Mouse (Mus musculus) cerebellum, adult (tissue): ENCODE data around the gene Vmn1r201.

Experiments used
- ATAC-seq: cut with Nextera tagmentation; 2 replicates; pipeline ENCODE4 v1.9.2; 2017; ENCODE audit warnings: mild to moderate bottlenecking, moderate library complexity, mixed read lengths; ENCODE audit not compliant: insufficient number of reproducible peaks, low FRiP score, low TSS enrichment

The Vmn1r201 gene

DNA sequence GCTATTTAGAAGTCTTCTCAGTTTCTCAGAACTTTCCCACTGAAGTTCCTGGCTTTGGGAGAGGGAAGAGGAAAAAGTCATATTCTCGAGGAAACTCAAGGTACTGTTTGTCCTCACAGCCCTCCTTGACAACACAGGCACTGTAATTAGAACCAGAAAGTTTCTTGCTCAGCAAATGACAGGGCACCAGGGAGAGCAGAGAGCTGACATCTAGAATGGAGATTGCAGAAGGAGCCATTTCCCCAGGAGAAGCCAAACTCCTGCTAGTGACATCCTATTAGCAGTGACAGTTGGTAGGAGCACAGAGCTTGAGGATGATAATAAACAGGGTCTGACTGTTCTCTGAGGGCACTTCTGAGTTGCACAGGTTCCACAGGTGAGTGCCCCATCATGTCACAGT is at the start of gene Vmn1r201:
Gene Vmn1r201 (plus strand): TSS at position 301 of the 400 bp plus-strand sequence.
- no peak for ATAC-seq

GRCm38 (mm10) chr13:22455145-22455544 is 16.6 kb upstream of the Vmn1r201 start:
- ATAC-seq = no peak

GRCm38 (mm10) chr13:22502431-22502830 is 30.7 kb downstream of the Vmn1r201 start:
- ATAC-seq = no peak

DNA sequence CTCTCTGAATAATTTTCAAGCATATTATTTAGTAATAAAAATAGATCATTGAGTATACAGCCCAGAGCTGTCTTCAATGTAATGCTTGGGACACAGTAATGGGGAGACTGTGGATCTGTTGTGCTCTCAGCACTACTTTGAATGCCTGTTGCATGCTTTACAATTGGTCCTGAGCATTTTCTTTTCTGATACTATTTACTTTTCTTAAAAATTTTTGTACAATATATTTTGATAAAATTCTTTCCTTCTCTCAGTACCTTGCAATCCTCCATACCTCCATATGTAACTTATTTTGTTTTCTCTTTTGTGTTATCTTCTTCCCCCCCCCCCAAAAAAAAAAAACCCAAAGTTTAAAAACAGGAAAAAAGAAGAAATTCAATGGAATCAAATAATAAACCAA is 33.6 kb downstream of the Vmn1r201 start, which contains the start of gene Vmn1r202:
Gene Vmn1r202 (minus strand): TSS at position 101 of the 400 bp plus-strand sequence.
- ATAC-seq = no peak

GRCm38 (mm10) chr13:22517814-22518213 is 46.1 kb downstream of the Vmn1r201 start, which contains the start of gene Vmn1r203:
TSS of gene Vmn1r203 (plus strand) at chr13:22518114.
- no peak for ATAC-seq
